Mouse (Mus musculus) lung, embryonic 14.5 days (tissue): ENCODE measurements around the gene Rtn3. TPM values are rescaled to one million over a fixed set of nuclear protein-coding genes. Genes with fewer than 3 reads are reported as not detected.

Experiments
- ATAC-seq: fragments of 200-750 bp; cut with Nextera tagmentation; 2 replicates; pipeline ENCODE4 v1.8.0; 2017; ENCODE audit warnings: mild to moderate bottlenecking, moderate TSS enrichment, moderate library complexity; ENCODE audit not compliant: insufficient read depth
- DNase-seq: peaks from one replicate; pipeline ENCODE4 v3.0.0-alpha.2; 2015
- H3K27ac ChIP-seq: fragments of 300-500 bp; sonication (generic); 2 replicates; pipeline ENCODE4 v1.5.1; 2014; ENCODE audit warnings: low read depth, mild to moderate bottlenecking, moderate library complexity
- H3K27me3 ChIP-seq: fragments of 300-500 bp; sonication (generic); 2 replicates; pipeline ENCODE4 v1.6.1; 2014; ENCODE audit warnings: low read length, control low read depth; ENCODE audit not compliant: insufficient read depth
- H3K36me3 ChIP-seq: fragments of 300-500 bp; sonication (generic); 2 replicates; pipeline ENCODE4 v1.6.1; 2014; ENCODE audit warnings: control low read depth; ENCODE audit not compliant: insufficient read depth
- H3K4me1 ChIP-seq: fragments of 300-500 bp; sonication (generic); 2 replicates; pipeline ENCODE4 v1.6.1; 2014; ENCODE audit warnings: antibody characterized with exemption, control low read depth; ENCODE audit not compliant: insufficient read depth
- H3K4me2 ChIP-seq: fragments of 300-500 bp; sonication (generic); 2 replicates; pipeline ENCODE4 v1.6.1; 2014; ENCODE audit warnings: mild to moderate bottlenecking
- H3K4me3 ChIP-seq: fragments of 300-500 bp; sonication (generic); 2 replicates; pipeline ENCODE4 v1.5.1; 2014; ENCODE audit warnings: low read depth, low read length
- H3K9ac ChIP-seq: fragments of 300-500 bp; sonication (generic); 2 replicates; pipeline ENCODE4 v1.6.1; 2014
- H3K9me3 ChIP-seq: fragments of 300-500 bp; sonication (generic); 2 replicates; pipeline ENCODE4 v1.6.1; 2016; ENCODE audit warnings: low read depth, low read length, control low read depth
- CTCF ChIP-seq: IDR thresholded peaks from 2 replicates; pipeline ENCODE4 v1.5.1; 2016; ENCODE audit warnings: antibody characterized with exemption, low read depth
- WGBS: fragments of 180-500 bp; shearing (Covaris S2); extraction: QIAGEN DNeasy Blood & Tissue Kit; methylation state at CpG from one replicate; pipeline ENCODE4 v1.1.7; 2014; 5-methylcytosine and 5-hydroxymethylcytosine counted together
- polyA plus RNA-seq: library from polyadenylated mRNA; unstranded; fragments of >200 nt; fragmentation: Nextera tagmentation; extraction: Ambion mirVana; gene quantifications from 2 replicates; pipeline ENCODE4 v1.2.1, GENCODE M21; 2014

The Rtn3 gene
- polyA plus RNA-seq, 1 experiment from 2014 or later: 112 TPM

GRCm38 (mm10) chr19:7436061-7436970 is 46.8 kb downstream of the Rtn3 start:
- TF ChIP-seq CTCF: peak; percentile 82
- ATAC-seq (peak; percentile 80), DNase-seq (peak; percentile 94)
- 63% methylated on average over 5 of the region's 5 CpGs for WGBS
- no peaks in the 10 kb centered on the region for H3K9me3 ChIP-seq
- no peak overlapping the region for H3K4me2 ChIP-seq
- H3K27me3 ChIP-seq: no peaks in the 10 kb centered on the region
- H3K36me3 ChIP-seq: peaks cover 36% of the 10 kb centered on the region
- no peaks in the 10 kb centered on the region for H3K4me1 ChIP-seq
- H3K4me3 ChIP-seq: no peak overlapping the region
- no peak overlapping the region for H3K9ac ChIP-seq
- H3K27ac ChIP-seq: peak overlapping the region; percentile 43; the same call in 1 of the 2 replicates

DNA sequence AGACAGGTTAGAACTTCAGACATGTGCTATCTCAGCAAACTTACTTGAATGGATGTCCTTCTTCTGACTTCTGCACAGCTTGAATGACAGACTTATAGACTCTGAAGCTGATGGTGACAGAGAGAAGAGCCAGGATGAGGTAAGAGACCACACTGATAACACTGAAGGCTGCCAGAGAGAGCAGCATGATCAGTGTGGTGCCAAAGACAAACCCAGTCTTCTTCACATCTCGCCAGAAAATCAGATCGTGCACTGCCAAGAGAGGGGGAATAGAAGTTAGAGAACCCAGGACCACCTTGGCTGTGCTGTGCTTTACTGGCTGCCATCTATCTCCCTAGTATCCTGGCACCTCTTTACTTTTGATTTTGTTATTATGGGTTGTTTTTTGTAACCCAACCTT is 48.2 kb downstream of the Rtn3 start:
- ATAC-seq (no peak), DNase-seq (no peak)
- H3K36me3 ChIP-seq: peaks cover 49% of the 10 kb centered on the region
- H3K4me3 ChIP-seq: no peak overlapping the region
- no peaks in the 10 kb centered on the region for H3K9me3 ChIP-seq
- TF ChIP-seq CTCF: no peak
- H3K27ac ChIP-seq: no peak overlapping the region
- no peaks in the 10 kb centered on the region for H3K27me3 ChIP-seq
- 74% methylated on average over 2 of the region's 2 CpGs for WGBS
- no peaks in the 10 kb centered on the region for H3K4me1 ChIP-seq
- H3K9ac ChIP-seq: no peak overlapping the region
- H3K4me2 ChIP-seq: no peak overlapping the region

- Histone ChIP-seq H3K9ac (no peak overlapping the region), H3K9me3 (no peaks in the 10 kb centered on the region), H3K36me3 (peaks cover 91% of the 10 kb centered on the region), H3K4me1 (peaks cover 34% of the 10 kb centered on the region), H3K27ac (no peak overlapping the region), H3K27me3 (no peaks in the 10 kb centered on the region), H3K4me2 (no peak overlapping the region), H3K4me3 (no peak overlapping the region)
- ATAC-seq (no peak), DNase-seq (no peak)
- 45% methylated on average over 3 of the region's 3 CpGs for WGBS
- TF ChIP-seq CTCF: no peak
Measured at GRCm38 (mm10) chr19:7425398-7425775, 57.7 kb downstream of the Rtn3 start.

- DNase-seq: no peak
Measured at GRCm38 (mm10) chr19:7424590-7425397, 58.3 kb downstream of the Rtn3 start.

GRCm38 (mm10) chr19:7424131-7424530 is 59.0 kb downstream of the Rtn3 start:
- H3K4me1 ChIP-seq: peaks cover 41% of the 10 kb centered on the region
- 69% methylated on average over 7 of the region's 7 CpGs for WGBS
- peaks cover 88% of the 10 kb centered on the region for H3K36me3 ChIP-seq
- DNase-seq: no peak
- H3K9ac ChIP-seq: no peak overlapping the region
- no peak overlapping the region; the same call in 1 of the 2 replicates for H3K4me2 ChIP-seq
- no peaks in the 10 kb centered on the region for H3K27me3 ChIP-seq
- H3K4me3 ChIP-seq: no peak overlapping the region; the same call in 1 of the 2 replicates
- no peak for TF ChIP-seq CTCF
- no peaks in the 10 kb centered on the region for H3K9me3 ChIP-seq
- H3K27ac ChIP-seq: no peak overlapping the region
- no peak for ATAC-seq

More at GRCm38 (mm10) chr19:7424590-7425397, 58.3 kb downstream of the Rtn3 start:
- ATAC-seq: no peak
- H3K4me2 ChIP-seq: no peak overlapping the region
- peaks cover 93% of the 10 kb centered on the region for H3K36me3 ChIP-seq
- no peak overlapping the region for H3K9ac ChIP-seq
- 68% methylated on average over 8 of the region's 8 CpGs for WGBS
- H3K27ac ChIP-seq: no peak overlapping the region
- H3K4me3 ChIP-seq: no peak overlapping the region
- no peaks in the 10 kb centered on the region for H3K27me3 ChIP-seq
- no peak for TF ChIP-seq CTCF
- no peaks in the 10 kb centered on the region for H3K9me3 ChIP-seq
- H3K4me1 ChIP-seq: peaks cover 37% of the 10 kb centered on the region

- H3K36me3 ChIP-seq: peaks cover 86% of the 10 kb centered on the region
- H3K4me3 ChIP-seq: peak overlapping the region; percentile 25
- no peaks in the 10 kb centered on the region for H3K9me3 ChIP-seq
- H3K27ac ChIP-seq: peak overlapping the region; percentile 55; the same call in 1 of the 2 replicates
- ATAC-seq (no peak), DNase-seq (no peak)
- no peaks in the 10 kb centered on the region for H3K27me3 ChIP-seq
- no peak for TF ChIP-seq CTCF
- H3K9ac ChIP-seq: 0 out of 2 replicates have a peak overlapping the region, but pooled peaks have one; percentile 6
- WGBS: 48% methylated on average over 16 of the region's 16 CpGs
- peak overlapping the region; percentile 53 for H3K4me2 ChIP-seq
- H3K4me1 ChIP-seq: peaks cover 42% of the 10 kb centered on the region
Measured at GRCm38 (mm10) chr19:7423656-7424030, 59.4 kb downstream of the Rtn3 start.
